Mouse (Mus musculus) olfactory bulb, adult 2 months (tissue): ENCODE measurements at regions not wholly inside any gene's neighbourhood (a gene's known extent, or its start where the extent isn't known, plus 50 kb on each side); places are given as distances from the start of the nearest gene placed in this dataset.

Experiments used
- CTCF ChIP-seq: fragments of 200-500 bp; IDR thresholded peaks from 2 replicates; pipeline ENCODE4 v1.5.1; 2012; ENCODE audit warnings: low read depth, mild to moderate bottlenecking, low read length, moderate library complexity; ENCODE audit not compliant: insufficient read depth
- POLR2A ChIP-seq: fragments of 200-500 bp; IDR thresholded peaks from 2 replicates; pipeline ENCODE4 v1.6.1; 2012; ENCODE audit warnings: mild to moderate bottlenecking, low read depth, low read length, moderate library complexity; ENCODE audit not compliant: insufficient read depth

GRCm38 (mm10) chr1:161719876-161720275 lies 68.4 kb downstream of the Fasl start:
- no peak for TF ChIP-seq POLR2A
- TF ChIP-seq CTCF: no peak
